In genomic region chr6:145912232-145912631, GRCm38 (mm10) we compare ENCODE assay signal across 35 mouse cellular contexts.
"Had no signal": no experiment of that assay in that cellular context is flagged by ENCODE, and none has a peak within 500 bp of the region (broad histone marks: within the 10 kb centered on the region; RNA-seq: fewer than 3 reads in every experiment).

No protein-coding gene starts in this region.

- H3K4me1 ChIP-seq: heart, embryonic 12.5 days; heart, embryonic 15.5 days; hindbrain, embryonic 12.5 days; hindbrain, embryonic 13.5 days; hindbrain, embryonic 15.5 days; intestine, embryonic 15.5 days; kidney, embryonic 15.5 days had no signal

- H3K9ac ChIP-seq: heart, embryonic 12.5 days; heart, embryonic 13.5 days; heart, embryonic 15.5 days; hindbrain, embryonic 12.5 days; hindbrain, embryonic 13.5 days; hindbrain, embryonic 14.5 days; hindbrain, embryonic 15.5 days; intestine, embryonic 15.5 days; kidney, embryonic 15.5 days had no signal

- H3K4me3 ChIP-seq: heart, embryonic 10.5 days; heart, embryonic 12.5 days; heart, embryonic 13.5 days; heart, embryonic 15.5 days; hindbrain, embryonic 10.5 days; hindbrain, embryonic 12.5 days; hindbrain, embryonic 13.5 days; hindbrain, embryonic 15.5 days; intestine, embryonic 15.5 days; kidney, embryonic 15.5 days; layer of hippocampus, adult 2 months had no signal

- H3K36me3 ChIP-seq: heart, embryonic 10.5 days; heart, embryonic 12.5 days; heart, embryonic 13.5 days; heart, embryonic 15.5 days; hindbrain, embryonic 10.5 days; hindbrain, embryonic 12.5 days; hindbrain, embryonic 13.5 days; hindbrain, embryonic 15.5 days; intestine, embryonic 15.5 days; kidney, embryonic 15.5 days had no signal

- H3K4me2 ChIP-seq: heart, embryonic 11.5 days; heart, embryonic 12.5 days; heart, embryonic 13.5 days; heart, embryonic 15.5 days; hindbrain, embryonic 12.5 days; hindbrain, embryonic 13.5 days; hindbrain, embryonic 14.5 days; hindbrain, embryonic 15.5 days; intestine, embryonic 15.5 days; kidney, embryonic 15.5 days had no signal

- ATAC-seq: hindbrain, embryonic 16.5 days; hindbrain, postnatal 0 days; inflammation-experienced regulatory T-cells, adult 6 months; intestine, embryonic 15.5 days; intestine, embryonic 16.5 days; intestine, postnatal 0 days had no signal

- H3K27me3 ChIP-seq: heart, embryonic 12.5 days; heart, embryonic 13.5 days; heart, embryonic 15.5 days; hindbrain, embryonic 12.5 days; hindbrain, embryonic 13.5 days; hindbrain, embryonic 15.5 days; intestine, embryonic 15.5 days; kidney, embryonic 15.5 days had no signal

- DNase-seq: heart, postnatal 10 days; heart, postnatal 14 days; heart, postnatal 36 days; heart, postnatal 4 days; kidney, adult 11 months; kidney, adult 18-20 months; kidney, adult 2 months; kidney, adult 8-10 months; kidney, adult 9 months; kidney, postnatal 10 days; kidney, postnatal 14 days; kidney, postnatal 25 days; kidney, postnatal 36 days; kidney, postnatal 4 days; layer of hippocampus, adult 9-11 months; layer of hippocampus, postnatal 36 days had no signal

- H3K27ac ChIP-seq: heart, embryonic 10.5 days; heart, embryonic 13.5 days; heart, embryonic 15.5 days; hindbrain, embryonic 12.5 days; hindbrain, embryonic 13.5 days; hindbrain, embryonic 14.5 days; hindbrain, embryonic 15.5 days; hindbrain, postnatal 0 days; intestine, embryonic 15.5 days; kidney, embryonic 15.5 days; kidney, postnatal 0 days; layer of hippocampus, adult 2 months had no signal

- H3K9me3 ChIP-seq: heart, embryonic 10.5 days; heart, embryonic 12.5 days; heart, embryonic 13.5 days; heart, embryonic 15.5 days; hindbrain, embryonic 10.5 days; hindbrain, embryonic 12.5 days; hindbrain, embryonic 13.5 days; hindbrain, embryonic 15.5 days; intestine, embryonic 15.5 days; kidney, embryonic 15.5 days had no signal
